8 mouse cellular contexts compared by ENCODE assay signal in the genomic region with DNA sequence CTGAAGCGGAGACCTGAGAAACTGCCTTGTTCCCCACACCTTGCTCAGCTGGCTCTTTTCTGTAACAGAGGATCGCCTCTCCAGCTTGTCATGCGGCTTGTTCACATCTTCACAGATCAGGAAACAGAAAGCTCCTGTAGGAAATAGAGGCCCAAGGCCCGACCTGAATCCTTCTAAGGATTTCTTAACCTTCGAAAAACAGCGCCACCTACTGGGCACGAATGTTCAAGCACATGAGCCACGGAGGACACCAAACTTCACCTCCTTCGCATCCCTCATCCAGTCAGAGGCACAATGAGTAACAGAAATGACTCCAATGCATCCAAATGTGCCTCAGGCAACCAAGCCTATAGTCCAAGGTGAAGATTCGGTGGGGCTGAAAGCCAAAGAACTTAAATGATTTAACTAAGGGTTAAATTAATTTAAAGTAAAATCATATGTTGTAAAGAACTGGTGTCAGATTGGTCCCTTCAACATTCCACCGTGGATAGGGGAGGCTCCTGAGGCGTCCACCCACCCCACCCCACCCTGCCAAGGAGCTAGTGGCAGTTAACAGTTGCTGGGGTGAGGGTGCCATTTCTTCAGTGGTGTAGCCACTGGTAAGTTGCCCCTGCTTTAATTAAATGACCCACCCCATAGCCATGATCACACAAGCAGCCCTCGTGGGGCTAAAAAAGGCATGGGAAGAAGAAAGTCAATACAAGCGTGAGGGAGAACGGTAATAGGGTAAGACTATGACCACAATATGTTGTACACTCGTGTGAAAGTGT. TPM values are rescaled to one million over a fixed set of nuclear protein-coding genes. Genes with fewer than 3 reads are reported as not detected.
A peak's percentile ranks its signal among the peaks of the same experiment; 100 is the strongest.
DNase-seq lines count a peak whose midpoint lies in the region; ATAC-seq and TF ChIP-seq lines count a peak whose summit lies in the region.
"Had no signal": no experiment of that assay in that cellular context is flagged by ENCODE, and none has a peak within 500 bp of the region (broad histone marks: within the 10 kb centered on the region; RNA-seq: fewer than 3 reads in every experiment).

No protein-coding gene starts in this region.

- peaks cover 0 to 6% of the 10 kb centered on the region in 2 experiments; a peak in 1 of 4 replicates for H3K4me1 ChIP-seq in MEL (ENCODE audit: control insufficient read depth in 1 of 2, insufficient read depth in 2 of 2, low read length in 2 of 2)
- H3K4me1 ChIP-seq in heart, embryonic 16.5 days (ENCODE audit: control insufficient read depth, insufficient read depth, low read length) = no peaks in the 10 kb centered on the region
- no peaks in the 10 kb centered on the region for H3K4me1 ChIP-seq in lung, postnatal 0 days (ENCODE audit: insufficient read depth, low read depth, low read length)

- H3K9ac ChIP-seq in MEL (ENCODE audit: control insufficient read depth, low read depth, low read length, poor library complexity, severe bottlenecking) = peak overlapping the region; percentile 35
- no peak overlapping the region for H3K9ac ChIP-seq in heart, embryonic 16.5 days (ENCODE audit: low read length)
- no peak overlapping the region for H3K9ac ChIP-seq in lung, postnatal 0 days (replicated peaks; ENCODE audit: low read depth)
- H3K9ac ChIP-seq: limb, embryonic 13.5 days had no signal

- ATAC-seq in heart, embryonic 16.5 days (replicated peaks; ENCODE audit: extremely low read depth, insufficient read depth, low FRiP score) = no peak
- peak; percentile 50 for ATAC-seq in lung, postnatal 0 days

- H3K4me2 ChIP-seq in heart, embryonic 16.5 days (ENCODE audit: low read depth, low read length) = peak overlapping the region; percentile 18; the same call in 1 of the 2 replicates
- peak overlapping the region; percentile 20; the same call in 1 of the 2 replicates for H3K4me2 ChIP-seq in lung, postnatal 0 days (replicated peaks; ENCODE audit: low read depth, low read length)
- H3K4me2 ChIP-seq: limb, embryonic 13.5 days had no signal

- TF ChIP-seq CTCF in MEL (IDR thresholded peaks at IDR 0.05 in 2 of 3, conservative IDR thresholded peaks at IDR 0.05 in 1 of 3; ENCODE audit: control insufficient read depth in 1 of 3, insufficient read depth in 1 of 3, low read depth in 2 of 3, low read length in 3 of 3, poor library complexity in 1 of 3, severe bottlenecking in 1 of 3) = peak; percentile 74 to 86 (median 81)
- peak; percentile 77 for TF ChIP-seq CTCF in lung, postnatal 0 days (IDR thresholded peaks at IDR 0.05)

- DNase-seq in CD4-positive, CD25-positive, alpha-beta regulatory T cell, adult 2 months (ENCODE audit: low read depth, low spot score) = peak; percentile 85
- DNase-seq in MEL (ENCODE audit: low read depth, low spot score) = peak; percentile 85
- DNase-seq in embryo, embryonic 11 days = peak; percentile 90
- peak; percentile 31 to 53 for DNase-seq in layer of hippocampus, adult 8-10 months (ENCODE audit: low spot score in 2 of 2)
- DNase-seq in lung, postnatal 0 days (ENCODE audit: low spot score) = peak; percentile 78
- DNase-seq in skeletal muscle tissue, adult 2 months (ENCODE audit: low read depth, low spot score) = peak; percentile 26

- H3K36me3 ChIP-seq in MEL (ENCODE audit: control insufficient read depth in 1 of 2, insufficient read depth in 2 of 2, low read length in 2 of 2) = no peaks in the 10 kb centered on the region
- no peaks in the 10 kb centered on the region for H3K36me3 ChIP-seq in heart, embryonic 16.5 days (ENCODE audit: control insufficient read depth, insufficient read depth)
- no peaks in the 10 kb centered on the region for H3K36me3 ChIP-seq in lung, postnatal 0 days (ENCODE audit: insufficient read depth, low read length)
- H3K36me3 ChIP-seq: limb, embryonic 13.5 days had no signal

- H3K79me2 ChIP-seq in MEL (ENCODE audit: control insufficient read depth, insufficient read depth, low read length, poor library complexity) = no peaks in the 10 kb centered on the region

- H3K27me3 ChIP-seq in MEL (ENCODE audit: control insufficient read depth in 1 of 2, insufficient read depth in 2 of 2, low read length in 2 of 2) = no peaks in the 10 kb centered on the region
- H3K27me3 ChIP-seq in heart, embryonic 16.5 days (ENCODE audit: control insufficient read depth, insufficient read depth, low read length) = no peaks in the 10 kb centered on the region
- no peaks in the 10 kb centered on the region for H3K27me3 ChIP-seq in lung, postnatal 0 days (replicated peaks; ENCODE audit: insufficient read depth, low read length)
- H3K27me3 ChIP-seq: limb, embryonic 13.5 days had no signal

- H3K4me3 ChIP-seq in MEL (ENCODE audit: control insufficient read depth in 1 of 2, insufficient read depth in 1 of 2, low read depth in 2 of 2, low read length in 2 of 2) = peak overlapping the region in 1 of 2 experiments; percentile 17; a peak in 1 of 4 replicates
- H3K4me3 ChIP-seq in heart, embryonic 16.5 days (ENCODE audit: low read length) = no peak overlapping the region
- H3K4me3 ChIP-seq in lung, postnatal 0 days (ENCODE audit: low read depth, low read length) = 0 out of 2 replicates have a peak overlapping the region, but pooled peaks have one; percentile 2
- H3K4me3 ChIP-seq: limb, embryonic 13.5 days had no signal

- WGBS in heart, embryonic 16.5 days = 39% methylated on average over 16 of the region's 16 CpGs
- WGBS in lung, postnatal 0 days = 33% methylated on average over 16 of the region's 16 CpGs

- H3K9me3 ChIP-seq in MEL (replicated peaks; ENCODE audit: insufficient read depth, low read length) = no peaks in the 10 kb centered on the region
- H3K9me3 ChIP-seq in heart, embryonic 16.5 days (replicated peaks; ENCODE audit: control insufficient read depth, low read length) = no peaks in the 10 kb centered on the region
- no peaks in the 10 kb centered on the region for H3K9me3 ChIP-seq in lung, postnatal 0 days (ENCODE audit: low read length)
- H3K9me3 ChIP-seq: limb, embryonic 13.5 days had no signal

- no peak overlapping the region for H3K27ac ChIP-seq in MEL (ENCODE audit: control insufficient read depth, low read depth, low read length)
- H3K27ac ChIP-seq in heart, embryonic 16.5 days (ENCODE audit: low read length) = no peak overlapping the region
- no peak overlapping the region for H3K27ac ChIP-seq in lung, postnatal 0 days (ENCODE audit: low read length)
- H3K27ac ChIP-seq: limb, embryonic 13.5 days had no signal

- TF ChIP-seq RAD21 in MEL (IDR thresholded peaks at IDR 0.05; ENCODE audit: low read depth, low read length) = peak; percentile 71

- no peak for TF ChIP-seq EP300 in MEL (IDR thresholded peaks at IDR 0.05; ENCODE audit: low read depth in 1 of 2, low read length in 2 of 2)
- TF ChIP-seq EP300 in lung, postnatal 0 days (IDR thresholded peaks at IDR 0.05) = no peak

- no peak for TF ChIP-seq POLR2A in MEL (IDR thresholded peaks at IDR 0.05; ENCODE audit: control insufficient read depth in 1 of 2, insufficient read depth in 1 of 2, low read depth in 1 of 2, low read length in 2 of 2, poor library complexity in 1 of 2)

TF ChIP-seq in MEL, 35 proteins besides CTCF, POLR2A, EP300 and RAD21:
- TF ChIP-seq E2F4 (IDR thresholded peaks at IDR 0.05; ENCODE audit: borderline replicate concordance, low read depth, low read length) = no peak
- TF ChIP-seq SMC3 (IDR thresholded peaks at IDR 0.05; ENCODE audit: low read depth, low read length) = peak; percentile 81
- TF ChIP-seq MYB (IDR thresholded peaks at IDR 0.05; ENCODE audit: low read depth, low read length) = no peak
- TF ChIP-seq SIN3A (IDR thresholded peaks at IDR 0.05; ENCODE audit: low read length) = peak; percentile 17; the same call in 1 of the 2 replicates
- peak; percentile 65 for TF ChIP-seq ZC3H11A (IDR thresholded peaks at IDR 0.05; ENCODE audit: low read depth, low read length)
- TF ChIP-seq MAX (IDR thresholded peaks at IDR 0.05; ENCODE audit: low read length) = 0 out of 2 replicates have a peak, but pooled peaks have one; percentile 14
- 0 out of 2 replicates have a peak, but pooled peaks have one; percentile 8 for TF ChIP-seq BHLHE40 (IDR thresholded peaks at IDR 0.05; ENCODE audit: borderline replicate concordance, low read depth, low read length)
- TF ChIP-seq MEF2A (IDR thresholded peaks at IDR 0.05; ENCODE audit: extremely low read depth, insufficient replicate concordance, low read depth, low read length, poor library complexity, severe bottlenecking) = no peak

RNA-seq across cellular contexts. Expression of a gene that starts 7.0 kb away (rescaled TPM):
- total RNA-seq in MEL (2012; rRNA removed) = 0.65 and 1.0 TPM in 2 replicates
- polyA plus RNA-seq in MEL (2012; ENCODE audit: insufficient read depth in 1 of 2, insufficient read length in 2 of 2, low read depth in 1 of 2, low replicate concordance in 2 of 2, missing spikeins in 1 of 2) = 1 to 10 TPM in 1 of 2 experiments, not detected in 1; 1.4 TPM
- polyA plus RNA-seq in heart, embryonic 16.5 days (2015; fragmentation: Nextera tagmentation; extraction: Ambion mirVana) = 2.6 and 5.2 TPM in 2 replicates
- total RNA-seq in layer of hippocampus, adult 8-10 months (2022) = not detected
- polyA plus RNA-seq in lung, postnatal 0 days (2015; fragmentation: Nextera tagmentation; extraction: Ambion mirVana) = 6.4 and 6.6 TPM in 2 replicates

Comparison
In these comparisons a context has a peak if more than half of its experiments do, and no peak if none do; other contexts are left out.
1. DNase-seq: peak in every context shown above with its lines; median percentile 90 in embryo, embryonic 11 days; 85 in CD4-positive, CD25-positive, alpha-beta regulatory T cell, adult 2 months; 85 in MEL; 78 in lung, postnatal 0 days; 42 in layer of hippocampus, adult 8-10 months; 26 in skeletal muscle tissue, adult 2 months.